Mouse (Mus musculus): ENCODE results near the gene Arrb1.
A peak's percentile ranks its signal among the peaks of the same experiment; 100 is the strongest.

Gene Arrb1

GRCm38 (mm10) chr7:99538421-99538820 is 3.2 kb downstream of the Arrb1 start:
- DNase-seq: peak; percentile 12

DNA sequence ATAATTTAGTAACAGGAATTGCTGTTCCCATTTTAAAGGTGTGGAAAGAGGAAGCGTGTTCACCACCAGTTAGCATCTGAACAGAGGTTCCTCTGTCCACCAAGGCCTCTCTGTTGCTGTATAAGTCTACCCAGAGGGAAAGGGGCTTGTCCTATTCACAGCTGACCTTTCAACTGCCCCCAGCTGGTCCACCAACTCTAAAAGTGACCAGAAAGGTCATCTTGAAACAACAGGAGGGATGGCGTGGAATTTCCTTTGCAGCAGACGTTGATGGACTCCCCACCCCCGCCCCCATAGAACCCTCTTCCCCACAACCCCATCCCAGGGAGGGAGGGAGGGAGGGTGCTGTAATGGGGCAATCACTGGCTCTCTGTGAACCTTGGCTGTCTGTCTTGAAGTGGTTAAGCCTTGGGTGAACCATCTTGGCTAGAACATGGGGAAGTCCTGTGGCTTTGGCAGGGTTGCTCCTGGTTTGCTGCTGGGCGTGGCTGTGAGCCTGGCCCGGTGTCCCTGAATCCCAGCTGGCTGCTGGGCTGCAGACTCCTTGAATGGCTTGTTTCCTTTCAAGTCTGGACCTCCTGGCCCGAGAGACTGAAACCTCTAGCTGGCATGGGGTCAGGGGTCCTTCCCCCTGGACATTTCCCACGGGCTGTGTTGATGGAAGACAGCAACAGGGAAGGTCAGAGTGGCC is 4.1 kb downstream of the Arrb1 start:
- no peak for DNase-seq

GRCm38 (mm10) chr7:99540016-99540415 is 4.8 kb downstream of the Arrb1 start:
- no peak for DNase-seq

GRCm38 (mm10) chr7:99541204-99541603 is 5.9 kb downstream of the Arrb1 start:
- no peak for DNase-seq

GRCm38 (mm10) chr7:99544272-99544671 is 9.0 kb downstream of the Arrb1 start:
- peak; percentile 8 for DNase-seq

- peak; percentile 68 for DNase-seq
These were observed 10.8 kb downstream of the Arrb1 start for GRCm38 (mm10) chr7:99545885-99546745.

DNA sequence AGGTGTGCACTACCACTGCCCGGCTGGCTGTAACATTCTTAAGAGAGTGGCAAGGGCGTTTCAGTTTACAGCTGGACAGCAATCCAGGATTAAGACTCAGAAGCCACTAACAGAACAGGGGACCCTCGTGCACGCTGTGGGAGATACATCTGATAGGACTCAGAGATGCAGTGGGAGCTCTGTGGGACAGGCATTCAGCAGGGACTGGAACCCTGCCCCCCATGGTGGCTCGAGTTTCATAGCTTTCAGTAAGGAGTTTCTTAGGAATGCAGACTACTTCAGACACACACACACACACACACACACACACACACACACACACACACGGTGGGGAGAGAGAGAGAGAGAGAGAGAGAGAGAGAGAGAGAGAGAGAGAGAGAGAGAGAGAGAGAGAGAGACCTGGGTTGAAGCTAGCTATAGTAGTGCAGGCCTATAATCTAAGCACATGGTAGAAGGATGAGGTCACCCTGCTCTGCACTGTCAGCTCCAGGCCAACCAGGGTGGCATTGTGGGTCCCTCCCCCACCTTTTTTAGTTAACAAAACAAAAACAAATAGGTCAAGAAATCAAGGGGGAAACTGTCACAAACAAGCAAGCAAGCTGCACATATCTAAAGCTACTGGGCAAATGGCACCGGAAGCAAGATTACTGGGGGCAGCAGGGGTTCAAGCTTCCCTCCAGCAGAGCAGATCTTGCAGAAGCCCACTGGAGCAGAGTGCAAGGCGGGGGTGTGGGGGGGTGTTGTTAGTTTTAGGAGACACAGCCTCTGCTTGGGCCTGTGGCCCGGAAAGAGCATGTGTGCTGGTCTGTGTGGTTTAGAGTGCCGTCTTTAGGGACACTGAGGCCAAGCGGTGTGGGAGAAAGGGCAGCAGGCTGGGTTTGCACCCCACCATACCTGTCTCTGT is 12.6 kb downstream of the Arrb1 start:
- DNase-seq: peak; percentile 24

DNA sequence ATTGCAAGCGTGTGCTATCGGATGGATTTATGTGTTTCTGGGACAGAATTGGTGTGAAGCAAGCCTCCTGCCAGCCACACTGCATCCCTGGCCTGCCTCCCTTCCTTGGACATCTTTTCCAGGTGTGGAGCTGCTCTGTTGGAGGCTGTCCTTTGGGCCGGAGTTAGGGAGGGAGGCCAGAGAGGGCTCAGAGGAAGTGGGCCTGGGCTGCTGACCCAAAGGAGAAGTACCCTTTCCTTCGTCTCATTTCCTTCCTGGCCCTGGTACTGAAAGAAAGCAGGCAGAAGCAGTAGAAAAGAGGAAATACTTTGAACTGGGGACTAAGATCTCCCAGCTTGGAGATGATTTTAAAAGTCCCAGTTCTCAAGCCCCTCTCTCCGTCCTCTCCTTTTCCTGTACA is 14.4 kb downstream of the Arrb1 start:
- no peak for DNase-seq

DNA sequence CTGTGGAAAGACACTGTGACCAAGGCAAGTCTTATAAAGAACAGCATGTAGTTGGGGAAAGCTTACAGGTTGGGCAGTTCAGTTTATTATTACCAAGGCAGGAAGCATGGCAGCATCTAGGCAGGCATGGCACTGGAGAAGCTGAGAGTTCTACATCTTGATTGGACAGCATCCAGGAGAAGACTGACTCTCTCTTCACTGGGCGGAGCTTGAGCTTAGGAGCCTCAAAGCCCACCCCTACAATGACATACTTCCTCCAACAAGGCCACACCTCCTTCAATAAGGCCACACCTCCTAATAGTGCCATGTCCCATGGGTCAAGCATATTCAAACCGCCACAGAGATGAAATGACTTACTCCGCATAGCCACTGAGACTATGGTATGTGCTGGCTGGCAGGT is 16.4 kb downstream of the Arrb1 start:
- DNase-seq: no peak

DNA sequence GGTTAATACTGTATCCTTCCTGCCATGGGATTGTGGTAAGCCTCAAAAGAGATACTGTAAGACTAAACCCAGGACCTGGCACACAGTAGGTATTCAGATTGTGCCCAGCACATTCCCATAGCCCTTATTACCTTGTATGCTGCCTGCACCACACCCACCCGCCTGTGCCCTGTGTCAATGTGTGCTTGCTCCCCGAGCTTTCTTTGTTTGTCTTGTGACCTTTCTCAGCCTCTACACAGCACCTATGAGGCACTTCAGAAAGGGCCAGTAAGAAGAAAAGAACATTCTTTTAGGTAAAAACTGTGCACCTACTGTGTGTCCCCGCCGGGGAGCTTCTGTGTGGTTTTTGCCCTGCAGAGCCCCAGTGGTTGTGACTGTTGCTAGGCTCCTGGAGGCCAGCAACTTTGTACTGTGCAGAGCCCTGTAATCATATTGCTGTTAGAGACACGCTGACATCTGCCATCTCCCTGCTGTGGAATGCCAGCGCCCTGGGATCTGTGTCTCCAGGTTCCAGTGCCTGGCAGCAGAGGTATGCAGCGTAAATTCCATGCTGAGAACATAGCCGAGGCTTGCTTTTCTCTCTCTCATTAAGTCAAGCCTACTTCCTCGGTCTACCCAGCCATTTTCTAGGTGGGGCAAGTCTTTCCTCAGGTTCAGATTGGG is 18.1 kb downstream of the Arrb1 start:
- DNase-seq: no peak

DNA sequence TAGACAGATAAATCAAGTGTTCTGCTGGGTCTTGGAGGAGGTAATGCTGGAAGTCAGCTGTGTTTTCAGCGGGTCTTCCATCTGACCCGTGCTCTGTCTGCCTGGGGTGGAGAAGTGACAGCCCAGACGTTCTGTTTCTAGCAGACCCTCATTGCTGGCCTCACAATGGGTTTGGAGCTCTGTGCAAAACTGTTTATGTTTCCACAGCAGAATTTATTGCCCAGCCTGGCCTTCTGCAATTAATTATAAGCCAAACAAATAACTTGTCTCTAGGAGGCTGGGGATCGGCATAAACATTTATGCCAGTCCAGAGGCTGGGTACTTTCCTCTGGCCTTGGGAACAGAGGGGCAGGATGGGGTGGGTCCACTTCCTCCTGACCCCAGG is 18.6 kb downstream of the Arrb1 start:
- DNase-seq: no peak

DNA sequence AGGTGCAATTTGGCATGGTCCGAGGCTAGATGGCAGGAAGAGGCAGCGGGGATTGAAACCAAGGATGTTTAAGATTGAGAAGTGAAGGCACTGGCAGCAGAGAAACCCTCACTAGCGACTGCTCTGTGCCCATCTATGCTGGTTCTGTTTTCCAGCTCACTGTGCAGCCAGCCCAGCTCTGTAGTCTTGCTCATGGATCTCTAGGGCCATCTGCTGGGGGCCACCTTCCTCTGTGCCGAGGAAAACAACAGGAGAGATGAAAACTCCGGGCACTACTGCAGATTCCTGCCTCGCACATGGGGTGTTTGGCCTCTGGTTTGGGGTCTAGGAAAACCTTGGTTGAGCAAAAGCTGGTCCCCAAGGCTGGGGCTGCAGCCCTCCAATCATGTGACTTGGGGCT is 20.6 kb downstream of the Arrb1 start:
- DNase-seq: peak; percentile 61

DNA sequence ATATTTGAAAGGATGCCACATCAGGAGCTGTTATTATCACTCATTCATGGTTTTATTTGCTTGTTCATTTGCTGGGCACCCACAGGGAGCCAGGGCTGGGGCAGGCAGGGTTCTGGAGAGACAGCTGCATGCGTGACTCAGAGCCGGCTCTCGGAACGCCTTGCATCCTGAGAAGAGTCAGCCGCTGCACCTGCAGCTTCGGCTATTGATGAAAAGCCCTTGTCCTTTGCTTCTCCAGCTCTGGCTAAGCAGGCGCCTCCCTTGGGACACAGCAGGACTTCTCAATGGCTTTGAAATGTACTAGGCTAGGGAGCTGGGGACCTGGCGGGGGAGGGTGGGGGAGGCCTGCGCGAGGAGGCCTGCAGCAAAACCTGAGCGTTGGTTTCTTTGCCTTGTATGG is 23.8 kb downstream of the Arrb1 start:
- DNase-seq: no peak

DNA sequence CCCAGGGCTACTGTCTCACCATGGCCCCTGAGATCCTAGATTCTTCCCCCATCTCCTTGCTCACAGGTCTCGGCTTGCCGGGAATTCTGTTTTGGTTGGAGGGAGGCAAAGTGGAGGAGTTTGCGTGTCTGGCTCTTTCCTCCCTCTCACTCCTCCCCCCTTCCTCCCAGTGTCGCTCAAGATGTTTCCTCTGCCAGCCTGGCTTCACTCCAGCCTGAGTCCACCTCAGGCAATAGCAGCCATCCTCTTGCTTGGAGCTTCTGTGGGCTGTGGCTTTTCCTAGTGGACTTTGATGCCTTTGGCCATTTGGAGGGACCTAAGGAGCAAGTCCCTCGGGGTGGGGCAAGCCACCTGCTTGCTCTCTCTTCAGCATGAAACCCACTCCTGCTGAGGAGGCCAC is 27.2 kb downstream of the Arrb1 start:
- DNase-seq: no peak

DNA sequence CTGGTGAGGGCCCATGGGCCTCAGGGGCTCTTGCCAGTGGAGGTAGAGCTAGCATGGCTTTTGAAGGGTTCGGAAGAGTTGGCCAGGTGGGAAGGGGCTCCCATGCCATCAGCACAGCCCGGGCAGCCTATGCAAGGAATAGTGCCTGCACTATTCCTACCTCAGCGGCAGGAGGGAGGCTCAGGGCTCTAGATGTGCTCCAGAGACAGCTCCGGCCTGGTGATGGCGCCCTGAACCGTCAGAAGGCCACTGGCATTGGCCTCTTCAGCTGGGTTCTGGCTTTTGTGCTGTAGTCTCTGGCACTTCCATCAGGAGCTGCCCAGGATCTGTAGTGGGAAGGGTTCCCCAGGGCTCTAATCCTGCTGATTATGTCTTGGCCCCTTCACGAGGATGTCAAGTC is 28.0 kb downstream of the Arrb1 start:
- no peak for DNase-seq

DNA sequence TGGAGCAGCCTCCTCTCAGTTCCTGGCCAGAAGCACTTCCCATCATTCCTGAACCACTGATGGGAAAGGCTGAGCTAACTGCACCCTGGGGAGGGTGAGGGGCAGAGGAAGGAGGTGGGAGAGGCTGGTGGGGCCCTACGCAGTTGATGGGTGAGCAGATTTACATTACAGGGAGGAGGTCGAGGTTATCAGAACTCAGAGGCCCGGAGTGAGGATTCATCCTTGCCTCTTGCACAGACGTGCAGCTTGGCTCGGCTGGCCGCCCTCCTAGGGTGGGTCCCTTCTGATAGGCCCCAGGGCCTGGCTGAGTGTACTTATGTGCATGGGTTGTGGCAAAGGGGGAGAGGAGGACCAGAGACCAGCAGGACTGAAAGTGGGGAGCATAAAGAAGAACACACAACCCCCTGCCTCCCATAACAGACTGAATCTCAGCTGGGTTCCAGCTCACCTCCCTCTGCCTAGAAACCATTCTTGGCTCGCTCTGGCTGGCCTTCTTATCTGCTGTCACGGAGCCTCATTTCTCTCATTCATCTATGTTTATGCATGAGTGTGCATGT is 30.1 kb downstream of the Arrb1 start:
- no peak for DNase-seq

GRCm38 (mm10) chr7:99570680-99571079 is 35.4 kb downstream of the Arrb1 start:
- DNase-seq: peak; percentile 58

GRCm38 (mm10) chr7:99572931-99573330 is 37.7 kb downstream of the Arrb1 start:
- DNase-seq: peak; percentile 80

DNA sequence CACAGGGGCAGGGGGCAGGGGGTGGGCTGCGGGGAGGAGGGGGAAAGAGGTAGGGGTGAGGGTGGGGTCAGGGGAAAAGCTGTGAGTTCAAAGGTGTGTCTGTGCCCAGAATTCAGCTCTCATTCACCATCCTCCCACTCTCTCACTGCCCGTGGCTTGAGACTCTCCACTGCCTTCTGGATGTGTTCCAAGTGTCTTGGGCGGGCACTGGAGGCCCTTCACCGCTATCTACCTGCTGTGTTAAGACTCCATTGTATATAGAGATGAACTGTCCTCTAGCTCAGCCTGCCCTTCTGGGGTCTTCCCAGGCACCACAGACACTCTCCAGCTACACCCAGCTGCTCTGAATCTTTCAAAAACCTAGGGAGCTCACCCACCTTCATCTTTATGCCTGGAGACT is 38.1 kb downstream of the Arrb1 start:
- peak; percentile 51 for DNase-seq

GRCm38 (mm10) chr7:99578246-99578645 is 43.0 kb downstream of the Arrb1 start:
- DNase-seq: no peak

- DNase-seq: peak; percentile 58
These were observed 44.4 kb downstream of the Arrb1 start for GRCm38 (mm10) chr7:99579491-99580190.

- DNase-seq: no peak
These were observed 45.0 kb downstream of the Arrb1 start for GRCm38 (mm10) chr7:99580247-99580646.
